Mouse (Mus musculus): ENCODE measurements around the gene Cd300ld3. TPM values are rescaled to one million over a fixed set of nuclear protein-coding genes. Genes with fewer than 3 reads are reported as not detected.

The Cd300ld3 gene
- not detected for polyA plus RNA-seq (2014; fragmentation: Illumina TruSeq; extraction: RNeasy Lipid Tissue Mini Kit (QIAGEN cat#74804); ENCODE audit: low replicate concordance)

GRCm38 (mm10) chr11:115048259-115048658 is at the start of gene Cd300ld3:
Gene Cd300ld3, minus strand, starts transcription at chr11:115048409.

DNA sequence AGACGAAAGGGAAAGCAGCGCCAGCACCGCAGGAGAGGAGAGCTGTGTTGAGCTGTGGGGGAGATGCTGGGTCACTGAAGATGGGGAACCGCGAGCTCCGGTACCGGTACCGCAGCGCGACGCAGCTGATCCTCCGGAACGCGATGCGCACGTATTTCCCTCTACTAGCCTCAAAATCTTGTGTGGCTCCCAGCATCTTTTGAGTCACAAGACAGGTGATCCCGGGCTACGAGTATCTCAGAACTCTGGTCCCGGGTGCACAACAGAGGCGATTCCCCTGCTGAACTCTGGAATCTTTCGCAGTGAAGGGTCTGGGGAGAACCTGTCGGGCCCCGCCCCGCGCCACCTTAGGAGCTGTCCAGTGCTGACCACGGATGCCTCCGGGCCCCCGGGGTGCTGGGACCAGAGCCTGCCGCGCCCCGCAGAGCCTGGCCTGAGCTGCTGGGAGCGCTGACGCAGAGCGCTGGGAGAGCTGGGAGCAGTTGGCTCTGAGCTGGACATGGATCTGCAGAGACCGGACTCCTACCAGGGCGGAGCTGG is 43.2 kb upstream of the Cd300ld3 start, which contains the start of gene Rab37:
Rab37 (plus strand) TSS at position 70 of the 540 bp plus-strand sequence.

DNA sequence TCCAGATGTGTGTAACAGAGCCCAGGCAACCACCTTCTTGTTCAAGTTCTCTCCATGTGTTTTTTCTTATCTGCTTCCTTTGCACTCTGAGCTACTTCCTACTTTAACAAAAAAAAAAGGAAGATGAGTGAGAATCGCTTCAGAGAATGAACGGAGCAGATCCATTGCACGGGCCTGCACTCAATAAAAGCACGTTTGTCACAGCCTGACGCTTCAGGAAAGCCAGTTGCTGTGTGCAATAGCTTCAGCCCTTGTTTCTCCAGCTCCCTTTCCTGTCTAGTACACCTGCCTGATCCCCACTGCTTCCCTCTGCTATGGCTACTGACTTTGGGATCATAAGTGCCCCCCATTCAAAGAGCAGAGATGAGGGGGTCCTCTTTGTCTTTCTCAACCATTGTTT is 13.9 kb upstream of the Cd300ld3 start, which contains the start of gene Cd300e:
Cd300e (minus strand) TSS at position 101 of the 400 bp plus-strand sequence.

DNA sequence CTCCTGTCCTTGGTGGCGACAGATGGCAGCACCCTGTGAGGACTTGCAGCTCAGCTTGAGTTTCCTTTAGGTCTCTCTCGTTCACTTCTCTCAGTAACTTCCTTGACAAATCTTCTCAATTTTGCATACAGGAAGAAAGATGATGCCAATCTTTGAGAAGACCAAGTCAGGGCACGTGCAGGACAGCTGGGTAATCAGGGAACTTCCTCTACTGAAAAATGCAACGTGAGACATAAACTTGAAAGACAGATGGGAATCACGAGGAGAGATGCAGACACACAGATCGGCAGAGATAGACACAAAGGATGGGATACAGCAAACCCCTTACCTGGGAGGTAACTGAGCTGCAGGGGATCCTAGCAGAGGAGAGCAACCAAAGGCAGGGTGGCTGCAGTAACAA is 10.5 kb downstream of the Cd300ld3 start, which contains the start of gene Cd300ld5:
Cd300ld5 (minus strand) TSS at position 101 of the 400 bp plus-strand sequence.

DNA sequence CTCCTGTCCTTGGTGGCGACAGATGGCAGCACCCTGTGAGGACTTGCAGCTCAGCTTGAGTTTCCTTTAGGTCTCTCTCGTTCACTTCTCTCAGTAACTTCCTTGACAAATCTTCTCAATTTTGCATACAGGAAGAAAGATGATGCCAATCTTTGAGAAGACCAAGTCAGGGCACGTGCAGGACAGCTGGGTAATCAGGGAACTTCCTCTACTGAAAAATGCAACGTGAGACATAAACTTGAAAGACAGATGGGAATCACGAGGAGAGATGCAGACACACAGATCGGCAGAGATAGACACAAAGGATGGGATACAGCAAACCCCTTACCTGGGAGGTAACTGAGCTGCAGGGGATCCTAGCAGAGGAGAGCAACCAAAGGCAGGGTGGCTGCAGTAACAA is 21.3 kb downstream of the Cd300ld3 start, which contains the start of gene Cd300ld4:
Cd300ld4 (minus strand) TSS at position 101 of the 400 bp plus-strand sequence.

DNA sequence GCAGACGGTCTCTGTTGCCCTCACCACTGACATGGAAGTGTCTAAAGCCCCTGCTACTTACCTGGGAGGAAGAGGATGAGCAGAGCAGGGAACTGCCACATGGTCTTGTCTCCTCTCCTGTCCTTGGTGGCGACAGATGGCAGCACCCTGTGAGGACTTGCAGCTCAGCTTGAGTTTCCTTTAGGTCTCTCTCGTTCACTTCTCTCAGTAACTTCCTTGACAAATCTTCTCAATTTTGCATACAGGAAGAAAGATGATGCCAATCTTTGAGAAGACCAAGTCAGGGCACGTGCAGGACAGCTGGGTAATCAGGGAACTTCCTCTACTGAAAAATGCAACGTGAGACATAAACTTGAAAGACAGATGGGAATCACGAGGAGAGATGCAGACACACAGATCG is 32.1 kb downstream of the Cd300ld3 start, which contains the start of gene Cd300ld2:
Cd300ld2 (minus strand) TSS at position 101 of the 400 bp plus-strand sequence.

DNA sequence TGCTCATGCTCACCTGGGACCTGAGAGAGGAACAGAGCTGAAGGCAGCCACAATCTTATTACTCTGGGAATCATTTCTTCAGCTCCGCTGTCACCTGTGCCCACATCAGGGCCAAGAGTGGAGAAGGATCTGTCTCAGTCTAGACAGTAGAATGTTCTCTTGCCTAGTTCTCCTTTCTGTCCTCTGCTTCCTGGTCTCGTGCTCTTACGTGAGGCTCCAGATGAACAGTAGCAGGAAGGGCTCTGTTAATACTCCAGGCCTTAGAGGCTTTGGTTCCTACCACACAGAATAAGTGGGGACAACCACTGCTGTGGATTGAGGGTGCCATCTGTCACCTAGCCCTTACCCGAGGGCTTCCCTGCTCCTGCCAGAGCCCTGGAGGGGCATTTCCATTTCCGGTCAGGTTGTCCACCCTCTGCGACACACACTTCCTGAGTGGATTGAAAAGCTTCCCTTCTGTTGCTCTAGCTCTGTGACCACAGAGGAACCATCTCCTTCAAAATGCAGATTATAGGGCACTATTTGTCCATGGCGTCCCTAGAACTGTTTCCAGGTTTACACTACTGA is 46.7 kb downstream of the Cd300ld3 start, which contains the start of gene Cd300c2:
Cd300c2 (minus strand) TSS at position 407 of the 567 bp plus-strand sequence.

Other genes with a start within 250 kb of the Cd300ld3 start
- not detected for gene Gpr142, start 249.5 kb downstream of the Cd300ld3 start, polyA plus RNA-seq (2014; fragmentation: Illumina TruSeq; extraction: RNeasy Lipid Tissue Mini Kit (QIAGEN cat#74804); ENCODE audit: low replicate concordance)
- 0.33 TPM for gene Gprc5c, start 197.3 kb downstream of the Cd300ld3 start, polyA plus RNA-seq (2014; fragmentation: Illumina TruSeq; extraction: RNeasy Lipid Tissue Mini Kit (QIAGEN cat#74804); ENCODE audit: low replicate concordance)
- 6.1 TPM for gene Cd300a, start 158.4 kb downstream of the Cd300ld3 start, polyA plus RNA-seq (2014; fragmentation: Illumina TruSeq; extraction: RNeasy Lipid Tissue Mini Kit (QIAGEN cat#74804); ENCODE audit: low replicate concordance)
- gene Cd300lb, start 114.0 kb downstream of the Cd300ld3 start, polyA plus RNA-seq (2014; fragmentation: Illumina TruSeq; extraction: RNeasy Lipid Tissue Mini Kit (QIAGEN cat#74804); ENCODE audit: low replicate concordance): not detected
- not detected for gene Cd300c, start 79.3 kb downstream of the Cd300ld3 start, polyA plus RNA-seq (2014; fragmentation: Illumina TruSeq; extraction: RNeasy Lipid Tissue Mini Kit (QIAGEN cat#74804); ENCODE audit: low replicate concordance)
- 1.8 TPM for gene Cd300ld, start 58.5 kb downstream of the Cd300ld3 start, polyA plus RNA-seq (2014; fragmentation: Illumina TruSeq; extraction: RNeasy Lipid Tissue Mini Kit (QIAGEN cat#74804); ENCODE audit: low replicate concordance)
- gene Cd300c2, start 46.5 kb downstream of the Cd300ld3 start, polyA plus RNA-seq (2014; fragmentation: Illumina TruSeq; extraction: RNeasy Lipid Tissue Mini Kit (QIAGEN cat#74804); ENCODE audit: low replicate concordance): 0.67 TPM
- not detected for gene Cd300ld2, start 32.2 kb downstream of the Cd300ld3 start, polyA plus RNA-seq (2014; fragmentation: Illumina TruSeq; extraction: RNeasy Lipid Tissue Mini Kit (QIAGEN cat#74804); ENCODE audit: low replicate concordance)
- not detected for gene Cd300ld4, start 21.4 kb downstream of the Cd300ld3 start, polyA plus RNA-seq (2014; fragmentation: Illumina TruSeq; extraction: RNeasy Lipid Tissue Mini Kit (QIAGEN cat#74804); ENCODE audit: low replicate concordance)
- not detected for gene Cd300ld5, start 10.6 kb downstream of the Cd300ld3 start, polyA plus RNA-seq (2014; fragmentation: Illumina TruSeq; extraction: RNeasy Lipid Tissue Mini Kit (QIAGEN cat#74804); ENCODE audit: low replicate concordance)
- gene Cd300e, start 13.8 kb upstream of the Cd300ld3 start, polyA plus RNA-seq (2014; fragmentation: Illumina TruSeq; extraction: RNeasy Lipid Tissue Mini Kit (QIAGEN cat#74804); ENCODE audit: low replicate concordance): 0.59 TPM
- gene Rab37, start 43.0 kb upstream of the Cd300ld3 start, polyA plus RNA-seq (2014; fragmentation: Illumina TruSeq; extraction: RNeasy Lipid Tissue Mini Kit (QIAGEN cat#74804); ENCODE audit: low replicate concordance): 1.3 TPM
- 3.8 TPM for gene Cd300lf, start 85.6 kb upstream of the Cd300ld3 start, polyA plus RNA-seq (2014; fragmentation: Illumina TruSeq; extraction: RNeasy Lipid Tissue Mini Kit (QIAGEN cat#74804); ENCODE audit: low replicate concordance)
- 85.9 TPM for gene Slc9a3r1, start 114.9 kb upstream of the Cd300ld3 start, polyA plus RNA-seq (2014; fragmentation: Illumina TruSeq; extraction: RNeasy Lipid Tissue Mini Kit (QIAGEN cat#74804); ENCODE audit: low replicate concordance)
- 0.26 TPM for gene Tmem104, start 139.1 kb upstream of the Cd300ld3 start, polyA plus RNA-seq (2014; fragmentation: Illumina TruSeq; extraction: RNeasy Lipid Tissue Mini Kit (QIAGEN cat#74804); ENCODE audit: low replicate concordance)
- not detected for gene Nat9, start 139.4 kb upstream of the Cd300ld3 start, polyA plus RNA-seq (2014; fragmentation: Illumina TruSeq; extraction: RNeasy Lipid Tissue Mini Kit (QIAGEN cat#74804); ENCODE audit: low replicate concordance)
- gene Grin2c, start 218.8 kb upstream of the Cd300ld3 start, polyA plus RNA-seq (2014; fragmentation: Illumina TruSeq; extraction: RNeasy Lipid Tissue Mini Kit (QIAGEN cat#74804); ENCODE audit: low replicate concordance): not detected
- 2.0 TPM for gene Fdxr, start 228.6 kb upstream of the Cd300ld3 start, polyA plus RNA-seq (2014; fragmentation: Illumina TruSeq; extraction: RNeasy Lipid Tissue Mini Kit (QIAGEN cat#74804); ENCODE audit: low replicate concordance)
- 1.4 TPM for gene Fads6, start 249.3 kb upstream of the Cd300ld3 start, polyA plus RNA-seq (2014; fragmentation: Illumina TruSeq; extraction: RNeasy Lipid Tissue Mini Kit (QIAGEN cat#74804); ENCODE audit: low replicate concordance)